Mouse (Mus musculus) left cerebral cortex, postnatal 10 days (tissue): ENCODE measurements at regions not wholly inside any gene's neighbourhood (a gene's known extent, or its start where the extent isn't known, plus 50 kb on each side); places are given as distances from the start of the nearest gene placed in this dataset.
A peak's percentile ranks its signal among the peaks of the same experiment; 100 is the strongest.
"Not testable (repeated sequence)": the region's sequence is repeated elsewhere in the genome, so short reads cannot be mapped to it uniquely, and the experiment has no call there.

ENCODE experiments used
- DNase-seq, 2 experiments: peaks; one replicate each; pipeline ENCODE4 v3.0.0; 2021 to 2022; ENCODE audit warnings: low spot score in 2 of 2, mixed read lengths in 1 of 2; ENCODE audit errors: extremely low spot score in 1 of 2
- intact Hi-C: fragments of 180-260 bp; cut with DNase I; formaldehyde crosslinking; loops from one replicate; pipeline ENCODE4 v1.15.1; 2025

DNA sequence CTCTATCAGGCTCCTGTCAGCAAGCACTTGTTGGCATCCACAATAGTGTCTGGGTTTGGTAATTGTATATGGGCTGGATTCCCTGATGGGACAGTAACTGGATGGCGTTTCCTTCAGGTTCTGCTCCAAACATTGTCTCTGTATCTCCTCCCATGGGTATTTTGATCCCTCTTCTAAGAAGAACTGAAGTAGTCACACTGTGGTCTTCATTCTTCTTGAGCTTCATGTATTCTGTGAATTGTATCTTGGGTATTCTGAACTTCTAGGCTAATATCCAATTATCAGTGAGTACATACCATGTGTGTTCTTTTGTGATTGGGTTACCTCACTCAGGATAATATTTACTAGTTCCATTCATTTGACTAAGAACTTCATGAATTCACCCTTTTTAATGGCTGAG lies 119.2 kb upstream of the Gm21119 start:
- DNase-seq, intact Hi-C loops: not testable (repeated sequence)

DNA sequence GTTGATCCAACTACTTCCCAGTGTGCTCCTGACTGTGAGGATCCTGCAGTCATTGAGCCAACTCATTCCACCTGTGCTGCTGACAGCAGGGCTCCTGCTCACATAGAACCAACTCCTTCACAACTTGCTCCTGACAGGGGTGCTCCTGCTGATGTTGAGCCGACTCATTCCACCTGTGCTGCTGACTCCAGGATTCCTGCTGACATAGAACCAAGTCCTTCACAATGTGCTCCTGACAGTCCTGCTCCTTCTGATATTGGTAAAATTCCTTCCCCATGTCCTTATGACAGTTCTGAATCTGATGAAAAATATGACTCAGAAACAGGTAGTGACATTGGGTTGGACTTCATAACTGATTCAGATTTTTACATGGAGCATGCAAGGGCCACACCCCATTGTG lies 100.8 kb upstream of the Gm21119 start:
- intact Hi-C loops, DNase-seq: not testable (repeated sequence)

DNA sequence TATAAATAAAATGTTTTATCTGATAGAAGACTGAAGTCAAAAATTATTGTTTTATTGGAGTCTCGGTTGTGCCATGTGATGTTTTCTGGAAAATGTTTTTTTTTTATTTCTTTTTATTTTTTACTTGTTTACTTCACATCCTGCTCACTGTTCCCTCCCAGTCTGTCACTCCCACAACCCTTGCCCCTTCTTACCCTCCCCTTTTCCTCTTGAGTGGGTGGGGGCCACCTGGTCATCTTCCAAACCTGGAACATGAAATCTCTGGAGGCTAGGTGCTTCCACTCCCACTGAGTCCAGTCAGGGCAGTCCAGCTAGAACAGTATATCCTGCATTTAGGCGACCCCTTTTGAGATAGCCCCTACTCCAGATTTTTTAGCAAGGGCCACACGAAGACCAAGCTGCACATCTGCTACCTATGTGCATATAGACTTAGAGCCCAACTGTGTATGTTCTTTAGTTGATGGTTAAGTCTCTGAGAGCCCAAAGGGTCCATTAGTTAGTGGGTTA lies 98.3 kb upstream of the Gm21119 start:
- DNase-seq, intact Hi-C loops: not testable (repeated sequence)

DNA sequence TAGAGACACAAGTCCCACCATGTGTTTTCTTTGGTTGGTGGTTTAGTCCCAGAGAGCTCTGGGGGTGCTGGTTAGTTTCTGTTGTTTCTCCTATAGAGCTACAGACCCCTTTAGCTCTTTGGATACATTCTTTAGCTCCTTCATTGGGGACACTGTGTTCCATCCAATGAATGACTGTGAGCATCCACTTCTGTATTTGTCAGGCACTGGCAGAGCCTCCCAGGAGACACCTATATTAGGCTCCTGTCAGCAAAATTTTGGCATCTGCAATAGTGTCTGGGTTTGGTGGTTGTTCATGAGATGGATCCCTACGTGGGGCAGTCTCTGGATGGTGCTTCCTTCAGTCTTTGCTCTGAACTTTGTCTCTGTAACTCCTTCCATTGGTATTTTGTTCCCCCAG lies 97.2 kb upstream of the Gm21119 start:
- DNase-seq, intact Hi-C loops: not testable (repeated sequence)

DNA sequence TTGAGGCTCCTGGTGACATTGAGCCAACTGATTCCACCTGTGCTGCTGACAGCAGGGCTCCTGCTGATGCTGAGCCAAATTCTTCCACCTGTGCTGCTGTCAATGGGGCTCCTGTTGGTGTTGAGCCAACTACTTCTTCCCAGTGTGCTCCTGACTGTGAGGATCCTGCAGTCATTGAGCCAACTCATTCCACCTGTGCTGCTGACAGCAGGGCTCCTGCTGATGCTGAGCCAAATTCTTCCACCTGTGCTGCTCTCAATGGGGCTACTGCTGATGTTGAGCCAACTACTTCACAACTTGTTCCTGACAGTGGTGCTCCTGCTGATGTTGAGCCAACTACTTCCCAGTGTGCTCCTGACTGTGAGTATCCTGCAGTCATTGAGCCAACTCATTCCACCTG lies 90.2 kb upstream of the Gm21119 start:
- intact Hi-C loops, DNase-seq: not testable (repeated sequence)

DNA sequence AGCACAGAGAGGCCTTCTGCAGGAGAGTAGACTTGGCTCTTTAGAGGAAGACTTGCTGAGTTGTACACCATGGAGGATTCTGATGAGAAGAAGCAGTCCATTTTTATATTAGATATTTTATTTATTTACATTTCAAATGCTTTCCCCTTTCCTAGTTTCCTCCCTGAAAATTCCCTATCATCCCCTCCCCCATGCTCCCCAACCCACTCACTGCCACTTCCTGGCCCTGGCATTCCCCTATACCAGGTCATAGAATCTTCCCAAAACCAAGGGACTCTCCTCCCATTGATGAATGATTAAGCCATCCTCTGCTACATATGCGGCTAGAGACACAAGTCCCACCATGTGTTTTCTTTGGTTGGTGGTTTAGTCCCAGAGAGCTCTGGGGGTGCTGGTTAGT lies 85.7 kb upstream of the Gm21119 start:
- DNase-seq, intact Hi-C loops: not testable (repeated sequence)

DNA sequence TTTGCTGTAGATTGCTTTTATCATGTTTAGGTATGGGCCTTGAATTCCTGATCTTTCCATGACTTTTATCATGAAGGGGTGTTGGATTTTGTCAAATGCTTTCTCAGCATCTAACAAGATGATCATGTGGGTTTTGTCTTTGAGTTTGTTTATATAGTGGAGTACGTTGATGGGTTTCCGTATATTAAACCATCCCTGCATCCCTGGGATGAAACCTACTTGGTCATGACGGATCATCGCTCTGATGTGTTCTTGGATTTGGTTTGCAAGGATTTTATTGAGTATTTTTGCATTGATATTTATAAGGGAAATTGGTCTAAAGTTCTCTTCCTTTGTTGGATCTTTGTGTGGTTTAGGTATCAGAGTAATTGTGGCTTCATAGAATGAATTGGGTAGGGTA lies 75.7 kb upstream of the Gm21119 start:
- intact Hi-C loops, DNase-seq: not testable (repeated sequence)

DNA sequence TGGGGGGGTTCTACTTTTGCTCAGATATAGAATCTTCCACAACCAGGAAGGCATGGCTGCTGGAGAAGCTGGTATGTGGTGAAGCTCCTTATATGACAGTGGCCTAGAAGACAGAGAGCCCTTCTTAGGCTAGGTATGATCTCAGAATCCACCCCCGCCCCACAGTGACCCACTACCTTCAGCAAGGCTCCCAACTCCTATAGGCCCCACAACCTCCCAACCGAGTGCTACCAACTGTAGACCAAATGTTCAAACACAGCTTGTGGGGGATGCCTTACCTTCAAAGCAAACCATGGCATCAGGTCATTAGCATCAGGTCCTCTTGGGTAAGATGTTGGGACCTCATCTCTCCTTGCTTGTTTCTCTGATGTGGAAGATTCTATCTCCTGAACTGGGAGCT lies 70.6 kb upstream of the Gm21119 start:
- intact Hi-C loops, DNase-seq: not testable (repeated sequence)

DNA sequence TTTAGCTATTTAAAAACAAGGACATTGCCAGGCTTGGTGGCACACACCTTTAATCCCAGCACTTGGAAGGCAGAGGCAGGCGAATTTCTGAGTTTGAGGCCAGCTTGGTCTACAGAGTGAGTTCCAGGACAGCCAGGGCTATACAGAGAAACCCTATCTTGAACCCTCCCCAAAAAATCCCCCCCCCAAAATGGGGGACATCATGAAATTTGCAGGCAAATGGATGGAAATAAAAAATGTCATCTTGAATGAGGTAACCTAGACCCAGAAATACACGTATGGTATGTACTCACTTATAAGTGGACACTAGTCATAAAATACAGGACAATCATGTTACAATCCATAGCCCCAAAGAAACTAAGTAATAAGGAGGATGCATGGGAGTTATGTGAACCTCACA lies 69.4 kb upstream of the Gm21119 start:
- intact Hi-C loops = not testable (repeated sequence)
- peak in 1 of 2 experiments; percentile 33 for DNase-seq

DNA sequence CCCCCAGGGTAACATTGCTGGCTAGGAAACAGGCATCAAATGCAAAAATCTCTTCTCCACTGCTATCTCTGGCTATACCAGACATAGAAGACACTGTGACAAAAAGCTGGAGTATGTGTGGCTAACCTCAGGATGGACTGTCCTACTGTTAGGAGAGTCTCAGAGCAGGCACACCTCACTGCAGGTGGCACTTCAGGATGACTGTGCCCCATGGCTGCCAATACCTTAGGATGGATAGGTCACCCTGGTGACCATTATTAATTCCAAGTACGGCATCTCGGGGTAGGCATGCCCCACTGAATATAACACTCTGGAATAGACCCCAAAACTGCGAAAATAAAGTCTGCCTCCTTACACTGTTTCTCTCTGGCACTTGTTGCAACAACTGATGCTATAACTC lies 68.3 kb upstream of the Gm21119 start:
- intact Hi-C loops, DNase-seq: not testable (repeated sequence)

DNA sequence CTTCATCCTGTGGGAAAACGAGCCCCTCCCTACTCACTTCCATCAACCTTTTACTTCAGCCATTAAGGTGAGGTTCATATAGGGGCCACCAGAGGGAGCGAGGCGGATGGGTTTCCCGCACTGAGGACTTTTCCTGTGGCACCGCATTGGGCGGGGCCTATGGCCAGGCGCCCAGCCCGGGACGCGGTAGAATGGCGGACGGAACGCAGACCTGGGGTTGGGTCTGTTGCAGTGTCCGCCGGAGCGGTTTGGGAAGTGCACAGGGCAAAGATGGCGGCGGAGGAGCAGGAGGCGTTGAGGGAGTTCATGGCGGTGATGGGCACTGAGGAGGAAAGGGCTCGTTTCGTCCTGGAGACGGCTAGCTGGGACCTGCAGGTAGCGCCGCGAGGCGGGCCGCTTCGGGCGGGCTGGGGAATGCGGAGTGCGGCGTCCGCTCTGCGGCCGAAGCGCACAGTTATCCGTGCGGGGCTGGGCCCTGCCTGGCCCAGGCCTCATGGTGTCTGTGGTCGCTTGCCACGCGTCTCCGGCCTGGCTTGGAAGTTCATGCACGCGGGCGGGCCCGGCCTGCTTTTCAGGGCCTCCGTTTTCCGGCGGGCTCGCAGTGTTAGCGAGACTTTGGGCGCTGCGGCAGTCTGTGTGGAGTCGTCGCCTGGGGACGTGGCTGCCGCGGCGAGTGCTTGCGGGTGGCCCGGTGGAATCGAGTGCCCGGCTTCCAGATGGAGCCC lies 64.5 kb upstream of the Gm21119 start:
- peak; percentile 83 to 96 for DNase-seq
- intact Hi-C loops = not testable (repeated sequence)

DNA sequence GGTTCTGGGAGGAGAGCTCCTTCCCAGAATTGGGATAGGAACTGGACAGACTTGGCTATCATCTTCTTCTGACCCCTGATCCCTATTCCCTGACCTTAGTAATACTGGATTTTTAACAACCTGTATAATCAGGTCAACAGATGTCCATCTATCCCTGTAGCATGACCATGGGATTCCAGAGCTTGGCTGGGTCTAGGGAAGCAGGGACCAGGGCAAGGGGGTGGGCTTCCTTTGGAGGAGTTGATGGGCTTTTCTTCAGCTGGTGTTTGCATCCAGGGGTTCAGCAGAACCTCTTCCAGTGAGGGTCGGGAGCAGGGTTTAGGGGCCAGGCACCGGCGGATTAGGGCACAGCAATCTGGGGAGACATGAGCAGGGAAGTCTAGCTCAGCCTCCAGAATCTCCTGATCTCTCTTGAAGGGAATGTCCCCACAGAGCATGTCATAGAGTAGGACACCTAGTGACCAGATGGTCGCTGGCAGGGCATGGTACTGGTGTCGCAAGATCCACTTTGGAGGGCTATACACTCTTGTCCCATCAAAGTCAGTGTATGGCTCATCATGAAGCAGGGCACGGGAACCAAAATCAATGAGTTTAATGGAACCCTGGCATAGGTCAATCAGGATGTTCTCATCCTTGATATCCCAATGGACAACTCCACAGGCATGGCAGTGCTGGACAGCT lies 58.1 kb upstream of the Gm21119 start:
- intact Hi-C loops, DNase-seq: not testable (repeated sequence)

DNA sequence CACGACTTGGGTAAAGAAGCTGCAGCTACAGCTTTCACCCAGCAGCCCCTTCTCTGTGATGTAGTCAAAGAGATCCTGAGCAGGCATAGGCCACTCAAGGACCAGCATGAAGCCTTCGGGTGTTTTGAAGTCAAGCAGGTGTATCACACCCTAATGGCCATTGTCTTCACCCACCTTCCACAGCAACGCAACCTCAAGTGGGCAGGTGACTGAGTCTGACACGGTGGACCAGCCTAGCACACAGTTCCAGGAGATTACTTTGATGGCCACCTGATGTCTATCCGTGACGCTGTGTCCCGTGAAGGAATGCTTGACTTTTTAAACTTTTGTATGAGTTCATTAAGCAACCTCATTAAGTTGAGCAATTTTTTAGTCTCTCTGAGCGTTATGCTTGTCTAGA lies 57.5 kb upstream of the Gm21119 start:
- intact Hi-C loops, DNase-seq: not testable (repeated sequence)

DNA sequence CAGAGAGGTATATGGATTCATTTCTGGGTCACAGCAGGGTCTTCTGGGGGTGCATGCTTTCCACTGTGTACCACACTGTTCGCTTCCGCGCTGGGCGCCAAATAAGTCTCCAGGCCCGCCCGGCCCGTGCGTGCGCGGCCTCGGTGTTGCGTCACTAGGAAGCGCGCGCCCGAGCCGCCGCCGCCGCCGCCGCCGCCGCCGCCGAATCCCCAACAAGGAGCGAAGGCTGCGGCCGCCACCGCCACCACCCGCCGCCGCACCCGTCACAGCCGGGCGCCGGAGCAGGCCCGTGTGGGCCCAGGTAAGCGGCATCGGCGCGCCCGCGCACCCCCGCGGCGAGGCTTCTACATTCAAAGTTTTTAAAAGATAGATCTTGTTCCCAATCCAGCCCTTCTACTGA lies 57.1 kb upstream of the Gm21119 start:
- DNase-seq = peak in 1 of 2 experiments; percentile 41
- intact Hi-C loops = not testable (repeated sequence)
